Mouse (Mus musculus) lung, adult 2 months (tissue): ENCODE results near the gene Maff.

Experiments used
- CTCF ChIP-seq: fragments of 200-500 bp; IDR thresholded peaks from 2 replicates; pipeline ENCODE4 v1.5.1; 2011; ENCODE audit warnings: mild to moderate bottlenecking, low read length, control low read depth; ENCODE audit not compliant: insufficient read depth
- POLR2A ChIP-seq: fragments of 200-500 bp; IDR thresholded peaks from 2 replicates; pipeline ENCODE4 v1.6.1; 2011; ENCODE audit warnings: low read depth, mild to moderate bottlenecking, control low read depth, low read length, borderline replicate concordance; ENCODE audit errors: extremely low read depth

- TF ChIP-seq CTCF, result no peak
- no peak for TF ChIP-seq POLR2A
These were observed 60.1 kb downstream of the Maff start for GRCm38 (mm10) chr15:79406564-79406963.
